Mouse (Mus musculus): ENCODE measurements around the gene Cx3cl1.

DNA sequence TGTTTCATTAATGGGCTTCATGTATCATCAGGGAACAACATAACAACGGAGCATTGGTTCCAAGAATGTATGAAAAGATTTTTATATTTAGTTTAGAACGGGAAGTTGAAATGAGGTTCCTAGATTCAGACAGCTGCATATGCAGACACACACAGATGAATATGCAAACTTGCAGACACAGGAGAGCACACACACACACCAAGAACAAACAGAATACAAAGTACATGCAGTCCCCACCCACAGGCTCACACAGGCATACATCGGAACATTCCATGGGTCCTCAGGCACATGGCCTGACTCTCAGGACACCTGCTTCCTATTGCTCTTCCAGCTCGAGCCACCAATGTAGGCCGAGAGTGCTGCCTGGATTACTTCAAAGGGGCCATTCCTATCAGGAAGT, 39.0 kb downstream of the Cx3cl1 start:
- TF ChIP-seq CTCF (IDR thresholded peaks at IDR 0.05; ENCODE audit: insufficient read depth, low read length) (no peak), POLR2A (IDR thresholded peaks at IDR 0.05; ENCODE audit: borderline replicate concordance, extremely low read depth, low read depth, low read length) (no peak)

Data from lung, adult 2 months (tissue).